Mouse (Mus musculus) urinary bladder, postnatal 25 days (tissue): ENCODE measurements around the gene Hoxd10.
A peak's percentile ranks its signal among the peaks of the same experiment; 100 is the strongest.

ENCODE experiments used
- DNase-seq: peaks from one replicate; pipeline ENCODE4 v3.0.0; 2022; ENCODE audit warnings: low spot score

Hoxd10 gene

GRCm38 (mm10) chr2:74696442-74697335 lies 5.0 kb downstream of the Hoxd10 start:
- DNase-seq, result no peak

GRCm38 (mm10) chr2:74697567-74698121 lies 5.9 kb downstream of the Hoxd10 start, which contains the start of gene Hoxd9:
Gene Hoxd9 (plus strand): TSS chr2:74697727.
- DNase-seq, result peak; percentile 66

- DNase-seq, result peak; percentile 40
Measured at GRCm38 (mm10) chr2:74698201-74699052, 6.7 kb downstream of the Hoxd10 start.

GRCm38 (mm10) chr2:74699053-74699430 lies 7.3 kb downstream of the Hoxd10 start:
- no peak for DNase-seq

GRCm38 (mm10) chr2:74699664-74700545 lies 8.2 kb downstream of the Hoxd10 start:
- DNase-seq, result no peak

GRCm38 (mm10) chr2:74700546-74701112 lies 8.9 kb downstream of the Hoxd10 start:
- DNase-seq, result no peak

- peak; percentile 81 for DNase-seq
Measured at GRCm38 (mm10) chr2:74701949-74702819, 10.5 kb downstream of the Hoxd10 start.

GRCm38 (mm10) chr2:74702820-74703219 lies 11.1 kb downstream of the Hoxd10 start:
- no peak for DNase-seq

- no peak for DNase-seq
Measured at GRCm38 (mm10) chr2:74703317-74703716, 11.6 kb downstream of the Hoxd10 start.

GRCm38 (mm10) chr2:74703720-74704392 lies 12.1 kb downstream of the Hoxd10 start:
- no peak for DNase-seq

- peak; percentile 83 for DNase-seq
Measured at GRCm38 (mm10) chr2:74704393-74704998, 12.8 kb downstream of the Hoxd10 start, which contains the start of gene Hoxd8. Gene Hoxd8 (plus strand): TSS chr2:74704615.

- DNase-seq, result peak; percentile 48
Measured at GRCm38 (mm10) chr2:74704999-74705466, 13.3 kb downstream of the Hoxd10 start.

- peak; percentile 67 for DNase-seq
Measured at GRCm38 (mm10) chr2:74705467-74706089, 13.9 kb downstream of the Hoxd10 start.

- no peak for DNase-seq
Measured at GRCm38 (mm10) chr2:74706393-74706960, 14.8 kb downstream of the Hoxd10 start.

GRCm38 (mm10) chr2:74707599-74707998 lies 15.9 kb downstream of the Hoxd10 start:
- DNase-seq, result no peak

GRCm38 (mm10) chr2:74708676-74709075 lies 17.0 kb downstream of the Hoxd10 start:
- DNase-seq, result no peak

- DNase-seq, result no peak
Measured at GRCm38 (mm10) chr2:74709465-74710419, 18.0 kb downstream of the Hoxd10 start.
